Mouse (Mus musculus) frontal cortex, postnatal 10 days (tissue): ENCODE data around the gene Nudt2.

Experiments
- DNase-seq, 2 experiments: peaks; one replicate each; pipeline ENCODE4 v3.0.0; 2022; ENCODE audit warnings: low spot score in 2 of 2, mixed read lengths in 1 of 2

Nudt2 gene

GRCm38 (mm10) chr4:41494378-41494777, 29.4 kb downstream of the Nudt2 start:
- DNase-seq, result no peak

GRCm38 (mm10) chr4:41495076-41495475, 30.1 kb downstream of the Nudt2 start:
- DNase-seq, result no peak

- peak; percentile 65 to 81 for DNase-seq
These were observed 30.9 kb downstream of the Nudt2 start for GRCm38 (mm10) chr4:41495850-41496249.

GRCm38 (mm10) chr4:41497046-41497445, 32.1 kb downstream of the Nudt2 start:
- DNase-seq, result no peak

- DNase-seq, result no peak
These were observed 32.6 kb downstream of the Nudt2 start for GRCm38 (mm10) chr4:41497579-41497978.

- DNase-seq, result no peak
These were observed 33.3 kb downstream of the Nudt2 start for GRCm38 (mm10) chr4:41497995-41498845.

- DNase-seq, result no peak
These were observed 34.0 kb downstream of the Nudt2 start for GRCm38 (mm10) chr4:41498921-41499391.

GRCm38 (mm10) chr4:41499619-41500018, 34.7 kb downstream of the Nudt2 start:
- DNase-seq, result no peak

GRCm38 (mm10) chr4:41500787-41501186, 35.8 kb downstream of the Nudt2 start:
- no peak for DNase-seq

GRCm38 (mm10) chr4:41502171-41502940, 37.4 kb downstream of the Nudt2 start:
- peak in 1 of 2 experiments; percentile 5 for DNase-seq

GRCm38 (mm10) chr4:41502986-41503412, 38.0 kb downstream of the Nudt2 start, which contains the start of gene AI464131:
Gene AI464131, minus strand, starts transcription at chr4:41503076.
- DNase-seq, result peak; percentile 92 to 93

- no peak for DNase-seq
These were observed 39.4 kb downstream of the Nudt2 start for GRCm38 (mm10) chr4:41504325-41504724.

- peak in 1 of 2 experiments; percentile 18 for DNase-seq
These were observed 40.2 kb downstream of the Nudt2 start for GRCm38 (mm10) chr4:41505131-41505551.

GRCm38 (mm10) chr4:41506156-41506555, 41.2 kb downstream of the Nudt2 start:
- DNase-seq, result peak in 1 of 2 experiments; percentile 60

GRCm38 (mm10) chr4:41506906-41507305, 42.0 kb downstream of the Nudt2 start:
- DNase-seq, result peak; percentile 79 to 84

- no peak for DNase-seq
These were observed 42.5 kb downstream of the Nudt2 start for GRCm38 (mm10) chr4:41507326-41507924.

- DNase-seq, result no peak
These were observed 43.0 kb downstream of the Nudt2 start for GRCm38 (mm10) chr4:41507998-41508397.

GRCm38 (mm10) chr4:41513309-41513708, 48.4 kb downstream of the Nudt2 start:
- no peak for DNase-seq

GRCm38 (mm10) chr4:41513714-41514113, 48.8 kb downstream of the Nudt2 start:
- DNase-seq, result no peak

GRCm38 (mm10) chr4:41517233-41517632, 52.3 kb downstream of the Nudt2 start, which contains the start of gene 1110017D15Rik:
Gene 1110017D15Rik, minus strand, starts transcription at chr4:41517333.
- no peak for DNase-seq

GRCm38 (mm10) chr4:41518349-41518748, 53.4 kb downstream of the Nudt2 start:
- DNase-seq, result no peak

- no peak for DNase-seq
These were observed 54.2 kb downstream of the Nudt2 start for GRCm38 (mm10) chr4:41519195-41519594.
